Mouse (Mus musculus) midbrain, embryonic 15.5 days (tissue): ENCODE measurements around the gene Insl3. TPM values are rescaled to one million over a fixed set of nuclear protein-coding genes. Genes with fewer than 3 reads are reported as not detected.
A peak's percentile ranks its signal among the peaks of the same experiment; 100 is the strongest.

Experiments
- ATAC-seq: fragments of 200-750 bp; cut with Nextera tagmentation; replicated peaks from 2 replicates; pipeline ENCODE4 v1.8.0; 2017; ENCODE audit warnings: moderate TSS enrichment
- H3K27ac ChIP-seq: fragments of 300-500 bp; sonication (generic); 2 replicates; pipeline ENCODE4 v1.5.1; 2015; ENCODE audit warnings: mild to moderate bottlenecking, inconsistent platforms
- H3K27me3 ChIP-seq: fragments of 300-500 bp; sonication (generic); replicated peaks from 2 replicates; pipeline ENCODE4 v1.6.1; 2015; ENCODE audit warnings: inconsistent platforms
- H3K36me3 ChIP-seq: fragments of 300-500 bp; sonication (generic); replicated peaks from 2 replicates; pipeline ENCODE4 v1.6.1; 2015; ENCODE audit warnings: inconsistent platforms
- H3K4me1 ChIP-seq: fragments of 300-500 bp; sonication (generic); 2 replicates; pipeline ENCODE4 v1.6.1; 2015; ENCODE audit warnings: inconsistent platforms
- H3K4me2 ChIP-seq: fragments of 300-500 bp; sonication (generic); 2 replicates; pipeline ENCODE4 v1.6.1; 2015; ENCODE audit warnings: inconsistent platforms, mild to moderate bottlenecking, moderate library complexity
- H3K4me3 ChIP-seq: fragments of 300-500 bp; sonication (generic); 2 replicates; pipeline ENCODE4 v1.5.1; 2015; ENCODE audit warnings: mild to moderate bottlenecking, inconsistent platforms
- H3K9ac ChIP-seq: fragments of 300-500 bp; sonication (generic); 2 replicates; pipeline ENCODE4 v1.6.1; 2015; ENCODE audit warnings: mild to moderate bottlenecking, inconsistent platforms
- H3K9me3 ChIP-seq: fragments of 300-500 bp; sonication (generic); 2 replicates; pipeline ENCODE4 v1.6.1; 2016; ENCODE audit warnings: inconsistent platforms
- WGBS: fragments of 180-500 bp; shearing (Covaris S2); methylation state at CpG from one replicate; pipeline ENCODE4 v1.1.7; 2015; ENCODE audit warnings: mixed read lengths; 5-methylcytosine and 5-hydroxymethylcytosine counted together
- polyA plus RNA-seq: library from polyadenylated mRNA; unstranded; fragments of >200 nt; fragmentation: Nextera tagmentation; extraction: Ambion mirVana; gene quantifications from 2 replicates; pipeline ENCODE4 v1.2.1, GENCODE M21; 2015

Gene Insl3
- polyA plus RNA-seq, 1 experiment from 2014 or later: 0.37 TPM

- Histone ChIP-seq H3K9ac (peak overlapping the region; percentile 9; the same call in 1 of the 2 replicates), H3K4me1 (peaks cover 51% of the 10 kb centered on the region), H3K27ac (no peak overlapping the region), H3K36me3 (peaks cover 6% of the 10 kb centered on the region), H3K9me3 (no peaks in the 10 kb centered on the region), H3K27me3 (no peaks in the 10 kb centered on the region), H3K4me2 (peak overlapping the region; percentile 39), H3K4me3 (0 out of 2 replicates have a peak overlapping the region, but pooled peaks have one; percentile 6)
- ATAC-seq: no peak
- WGBS: 8% methylated on average over 21 of the region's 21 CpGs
Observed at GRCm38 (mm10) chr8:71668220-71668975, 20.6 kb upstream of the Insl3 start.

DNA sequence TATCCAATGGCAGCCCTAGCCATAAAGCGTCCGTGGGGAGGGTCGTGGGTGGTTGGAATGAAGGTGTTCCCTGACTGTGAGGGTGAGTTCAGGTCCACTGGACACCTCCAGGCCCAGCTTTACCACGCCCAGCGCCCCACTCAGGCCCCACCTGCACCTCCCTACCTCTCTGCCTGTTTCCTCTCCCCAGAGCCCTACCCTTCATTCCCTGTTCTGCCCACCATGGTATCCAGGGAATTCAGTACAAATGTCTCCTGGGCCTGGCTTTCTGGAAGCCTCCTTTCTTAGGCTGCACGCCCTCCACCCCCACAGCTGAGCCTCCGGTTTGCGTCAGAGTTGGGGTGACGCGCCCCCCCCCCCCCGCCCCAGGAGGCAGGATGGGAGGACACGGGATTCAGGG is 18.8 kb upstream of the Insl3 start:
- peak; percentile 16 for ATAC-seq
- Histone ChIP-seq H3K27me3 (no peaks in the 10 kb centered on the region), H3K36me3 (no peaks in the 10 kb centered on the region), H3K4me1 (peaks cover 52% of the 10 kb centered on the region), H3K9me3 (no peaks in the 10 kb centered on the region), H3K27ac (peak overlapping the region; percentile 96), H3K9ac (peak overlapping the region; percentile 85), H3K4me3 (peak overlapping the region; percentile 96), H3K4me2 (peak overlapping the region; percentile 87)
- WGBS: 9% methylated on average over 12 of the region's 12 CpGs

DNA sequence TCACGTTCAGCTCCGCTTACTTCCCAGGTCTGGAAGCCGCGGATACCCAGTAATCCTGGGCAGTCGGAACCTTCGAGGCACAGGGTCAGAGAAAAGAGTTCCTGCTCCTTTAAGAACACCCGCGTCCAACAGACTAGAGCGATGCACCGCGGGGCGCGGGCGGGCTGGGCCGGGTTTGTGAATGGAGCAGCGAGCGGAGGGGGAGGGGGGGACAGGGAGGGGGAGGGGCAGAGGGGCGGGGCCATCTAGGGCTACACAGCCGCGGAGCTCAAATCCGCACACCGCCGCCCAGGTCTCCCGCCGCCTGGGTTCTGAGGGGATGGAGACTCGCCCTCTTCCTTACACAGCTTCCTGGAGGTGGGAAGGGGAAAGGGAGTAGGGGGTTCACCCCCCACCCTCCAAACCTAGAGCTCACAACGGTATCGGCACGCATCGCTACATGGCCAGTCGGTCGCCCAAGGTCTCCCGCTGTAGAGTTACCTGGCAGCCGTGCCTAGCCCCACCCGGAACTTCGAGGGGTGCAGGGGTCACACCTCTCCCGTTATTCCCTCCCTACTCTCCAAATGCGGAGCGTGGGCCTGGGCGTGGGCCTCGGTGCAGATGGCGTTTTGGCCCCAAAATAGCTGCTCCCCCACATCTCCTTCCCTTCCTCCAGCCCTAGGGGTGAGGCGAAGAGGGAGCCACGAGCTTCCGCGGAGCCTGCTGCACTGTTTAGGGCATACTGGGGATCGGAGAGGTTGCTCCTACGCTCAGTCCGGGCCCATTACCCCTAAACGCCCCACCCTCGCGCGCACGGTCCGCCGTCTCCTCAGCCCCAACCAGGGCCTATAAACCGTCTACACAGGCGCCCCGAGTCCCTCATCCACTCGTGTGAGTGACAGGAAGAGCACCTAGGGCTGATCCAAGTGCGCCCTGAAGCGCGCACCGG is 18.1 kb upstream of the Insl3 start:
- H3K4me3 ChIP-seq: peak overlapping the region; percentile 96
- no peaks in the 10 kb centered on the region for H3K9me3 ChIP-seq
- H3K4me1 ChIP-seq: peaks cover 59% of the 10 kb centered on the region
- H3K36me3 ChIP-seq: no peaks in the 10 kb centered on the region
- WGBS: under 1% methylated on average over 62 of the region's 64 CpGs
- H3K9ac ChIP-seq: peak overlapping the region; percentile 85
- peak overlapping the region; percentile 87 for H3K4me2 ChIP-seq
- H3K27me3 ChIP-seq: no peaks in the 10 kb centered on the region
- peak; percentile 72 for ATAC-seq
- H3K27ac ChIP-seq: peak overlapping the region; percentile 96

DNA sequence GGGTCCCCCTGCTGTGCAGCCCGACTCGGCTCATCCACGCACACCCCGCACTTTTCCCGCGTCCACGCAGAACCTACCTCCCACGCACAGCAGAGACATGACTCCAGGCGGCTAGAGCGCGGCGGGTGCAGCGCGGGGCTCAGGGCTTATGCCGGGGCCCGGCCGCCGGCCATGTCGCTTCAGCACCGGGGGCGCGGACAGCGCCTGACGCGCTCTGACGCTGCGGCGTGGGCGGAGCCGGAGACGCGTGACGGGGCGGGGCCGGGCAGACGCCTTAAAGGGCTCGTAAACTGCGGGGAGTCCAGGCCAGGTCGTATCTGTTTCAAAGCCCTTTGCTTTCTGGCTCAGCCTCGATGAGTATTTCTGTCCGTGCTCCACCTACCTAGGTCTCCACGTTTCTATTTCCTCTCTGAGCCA is 17.5 kb upstream of the Insl3 start, which contains the start of gene Unc13a:
TSS of gene Unc13a (minus strand) at position 209 of the 417 bp plus-strand sequence.
- under 1% methylated on average over 42 of the region's 42 CpGs for WGBS
- Histone ChIP-seq H3K9me3 (no peaks in the 10 kb centered on the region), H3K4me2 (peak within 1 kb of the TSS; percentile 87), H3K27me3 (no peaks in the 10 kb centered on the region), H3K27ac (peak within 1 kb of the TSS; percentile 96), H3K9ac (peak within 1 kb of the TSS; percentile 85), H3K4me1 (peaks cover 57% of the 10 kb centered on the region), H3K36me3 (no peaks in the 10 kb centered on the region), H3K4me3 (peak within 1 kb of the TSS; percentile 96)
- ATAC-seq: peak; percentile 69

- WGBS: 61% methylated on average over 6 of the region's 6 CpGs
- no peak for ATAC-seq
- Histone ChIP-seq H3K36me3 (no peaks in the 10 kb centered on the region), H3K4me1 (peaks cover 54% of the 10 kb centered on the region), H3K4me2 (peak overlapping the region; percentile 87), H3K9me3 (no peaks in the 10 kb centered on the region), H3K9ac (peak overlapping the region; percentile 85), H3K4me3 (peak overlapping the region; percentile 96), H3K27me3 (no peaks in the 10 kb centered on the region), H3K27ac (peak overlapping the region; percentile 96)
Observed at GRCm38 (mm10) chr8:71672168-71672735, 16.8 kb upstream of the Insl3 start.

DNA sequence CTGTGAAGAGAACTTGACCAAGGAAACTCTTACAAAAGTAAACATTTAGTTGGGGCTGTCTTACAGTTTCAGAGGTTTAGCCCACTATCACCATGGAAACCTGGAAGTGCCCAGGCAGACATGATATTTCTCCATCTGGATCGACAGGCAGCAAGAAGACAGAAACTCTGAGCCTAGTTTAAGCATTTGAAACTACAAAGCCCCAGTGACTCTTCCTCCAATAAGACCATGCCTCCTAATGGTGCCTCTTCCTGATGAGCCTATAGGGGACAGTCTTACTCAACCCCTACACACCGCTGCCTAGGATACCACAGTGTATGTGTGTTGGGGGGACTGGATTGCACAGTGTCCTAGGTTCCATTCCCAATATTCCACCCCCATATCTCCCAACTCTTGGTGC is 14.9 kb upstream of the Insl3 start:
- H3K9ac ChIP-seq: no peak overlapping the region
- no peaks in the 10 kb centered on the region for H3K36me3 ChIP-seq
- 68% methylated on average over 2 of the region's 2 CpGs for WGBS
- peaks cover 37% of the 10 kb centered on the region for H3K4me1 ChIP-seq
- H3K9me3 ChIP-seq: no peaks in the 10 kb centered on the region
- ATAC-seq: no peak
- peaks cover 18% of the 10 kb centered on the region for H3K27me3 ChIP-seq
- H3K4me3 ChIP-seq: no peak overlapping the region
- no peak overlapping the region for H3K4me2 ChIP-seq
- no peak overlapping the region for H3K27ac ChIP-seq

DNA sequence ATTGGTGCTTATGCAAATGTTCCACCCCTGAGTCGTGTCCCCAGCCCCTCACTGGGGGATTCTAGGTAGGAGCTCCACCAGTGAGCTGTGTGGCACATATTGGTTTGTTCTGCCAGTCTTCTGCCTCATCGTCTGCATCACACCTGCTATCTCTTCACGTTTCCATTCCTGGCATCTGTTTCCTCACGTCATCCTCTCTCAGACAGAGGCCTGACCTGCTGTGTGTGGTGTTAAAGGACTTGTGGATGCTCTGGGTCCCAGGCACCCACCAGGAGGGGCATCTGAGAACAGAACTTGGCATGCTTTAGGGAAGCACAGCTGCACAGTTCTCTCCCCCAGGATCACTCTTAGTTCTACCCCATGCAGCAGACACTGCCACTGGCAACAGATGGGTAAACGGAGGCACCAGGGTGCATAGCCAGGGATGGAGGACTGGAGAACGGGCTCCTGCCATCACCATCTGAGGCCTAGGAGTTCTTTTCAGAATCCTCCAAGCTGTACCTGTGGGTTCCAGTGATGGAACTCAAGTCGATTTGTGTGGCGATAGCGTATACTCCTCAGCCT is 13.5 kb upstream of the Insl3 start:
- Histone ChIP-seq H3K27me3 (peaks cover 33% of the 10 kb centered on the region), H3K36me3 (no peaks in the 10 kb centered on the region), H3K4me1 (peaks cover 34% of the 10 kb centered on the region), H3K4me2 (peak overlapping the region; percentile 73), H3K4me3 (peak overlapping the region; percentile 60), H3K9ac (peak overlapping the region; percentile 73; the same call in 1 of the 2 replicates), H3K27ac (peak overlapping the region; percentile 68; the same call in 1 of the 2 replicates), H3K9me3 (no peaks in the 10 kb centered on the region)
- ATAC-seq: no peak
- 30% methylated on average over 9 of the region's 9 CpGs for WGBS

GRCm38 (mm10) chr8:71676020-71676741 is 12.8 kb upstream of the Insl3 start, which contains the start of gene Jak3:
Jak3 (plus strand) TSS chr8:71676296.
- peaks cover 39% of the 10 kb centered on the region for H3K27me3 ChIP-seq
- peak within 1 kb of the TSS; percentile 68 for H3K27ac ChIP-seq
- 3% methylated on average over 40 of the region's 40 CpGs for WGBS
- peak within 1 kb of the TSS; percentile 73 for H3K4me2 ChIP-seq
- H3K4me1 ChIP-seq: peaks cover 34% of the 10 kb centered on the region
- ATAC-seq: peak; percentile 57
- no peaks in the 10 kb centered on the region for H3K36me3 ChIP-seq
- H3K9me3 ChIP-seq: no peaks in the 10 kb centered on the region
- H3K4me3 ChIP-seq: peak within 1 kb of the TSS; percentile 60
- peak within 1 kb of the TSS; percentile 73 for H3K9ac ChIP-seq

GRCm38 (mm10) chr8:71676803-71677202 is 12.2 kb upstream of the Insl3 start:
- Histone ChIP-seq H3K27me3 (peaks cover 45% of the 10 kb centered on the region), H3K9me3 (no peaks in the 10 kb centered on the region), H3K4me2 (peak overlapping the region; percentile 73), H3K36me3 (no peaks in the 10 kb centered on the region), H3K9ac (no peak overlapping the region), H3K4me1 (peaks cover 33% of the 10 kb centered on the region), H3K27ac (no peak overlapping the region), H3K4me3 (peak overlapping the region; percentile 60; the same call in 1 of the 2 replicates)
- 49% methylated on average over 9 of the region's 9 CpGs for WGBS
- ATAC-seq: no peak

GRCm38 (mm10) chr8:71677555-71677954 is 11.5 kb upstream of the Insl3 start:
- no peaks in the 10 kb centered on the region for H3K36me3 ChIP-seq
- no peak overlapping the region for H3K4me3 ChIP-seq
- H3K9me3 ChIP-seq: no peaks in the 10 kb centered on the region
- no peak overlapping the region for H3K27ac ChIP-seq
- no peak for ATAC-seq
- peaks cover 53% of the 10 kb centered on the region for H3K27me3 ChIP-seq
- no peak overlapping the region for H3K4me2 ChIP-seq
- H3K9ac ChIP-seq: no peak overlapping the region
- peaks cover 28% of the 10 kb centered on the region for H3K4me1 ChIP-seq

GRCm38 (mm10) chr8:71678216-71678615 is 10.8 kb upstream of the Insl3 start:
- Histone ChIP-seq H3K4me3 (no peak overlapping the region), H3K4me1 (peaks cover 28% of the 10 kb centered on the region), H3K36me3 (no peaks in the 10 kb centered on the region), H3K27ac (no peak overlapping the region), H3K27me3 (peaks cover 60% of the 10 kb centered on the region), H3K4me2 (no peak overlapping the region), H3K9me3 (no peaks in the 10 kb centered on the region), H3K9ac (no peak overlapping the region)
- ATAC-seq: no peak
- 56% methylated on average over 4 of the region's 4 CpGs for WGBS
